Mouse (Mus musculus) intestine, embryonic 16.5 days (tissue): ENCODE data around the gene Zbp1. TPM values are rescaled to one million over a fixed set of nuclear protein-coding genes. Genes with fewer than 3 reads are reported as not detected.

Source experiments
- ATAC-seq: fragments of 200-750 bp; cut with Nextera tagmentation; 2 replicates; pipeline ENCODE4 v1.8.0; 2017; ENCODE audit warnings: moderate TSS enrichment, moderate library complexity
- H3K27ac ChIP-seq: fragments of 300-500 bp; sonication (generic); 2 replicates; pipeline ENCODE4 v1.5.1; 2014; ENCODE audit warnings: mild to moderate bottlenecking, low read length
- H3K27me3 ChIP-seq: fragments of 300-500 bp; sonication (generic); replicated peaks from 2 replicates; pipeline ENCODE4 v1.6.1; 2014; ENCODE audit warnings: low read length, control low read depth, mixed read lengths; ENCODE audit not compliant: control insufficient read depth, insufficient read depth
- H3K36me3 ChIP-seq: fragments of 300-500 bp; sonication (generic); 2 replicates; pipeline ENCODE4 v1.6.1; 2014; ENCODE audit warnings: low read length, control low read depth; ENCODE audit not compliant: control insufficient read depth, insufficient read depth
- H3K4me1 ChIP-seq: fragments of 300-500 bp; sonication (generic); 2 replicates; pipeline ENCODE4 v1.6.1; 2014; ENCODE audit warnings: low read length, control low read depth, mixed read lengths; ENCODE audit not compliant: control insufficient read depth, insufficient read depth
- H3K4me2 ChIP-seq: fragments of 300-500 bp; sonication (generic); 2 replicates; pipeline ENCODE4 v1.6.1; 2014; ENCODE audit warnings: low read depth, low read length, control low read depth
- H3K4me3 ChIP-seq: fragments of 300-500 bp; sonication (generic); 2 replicates; pipeline ENCODE4 v1.5.1; 2014; ENCODE audit warnings: mild to moderate bottlenecking, low read length
- H3K9ac ChIP-seq: fragments of 300-500 bp; sonication (generic); 2 replicates; pipeline ENCODE4 v1.6.1; 2014; ENCODE audit warnings: low read depth, low read length
- H3K9me3 ChIP-seq: fragments of 300-500 bp; sonication (generic); 2 replicates; pipeline ENCODE4 v1.6.1; 2016; ENCODE audit warnings: low read length, control low read depth; ENCODE audit not compliant: control insufficient read depth
- WGBS: fragments of 180-500 bp; shearing (Covaris S2); extraction: QIAGEN DNeasy Blood & Tissue Kit; methylation state at CpG from one replicate; pipeline ENCODE4 v1.1.7; 2014; 5-methylcytosine and 5-hydroxymethylcytosine counted together
- polyA plus RNA-seq: library from polyadenylated mRNA; unstranded; fragments of >200 nt; fragmentation: Nextera tagmentation; extraction: Ambion mirVana; gene quantifications from 2 replicates; pipeline ENCODE4 v1.2.1, GENCODE M21; 2015

Zbp1 gene
- polyA plus RNA-seq, 1 experiment from 2014 or later, result 0.65 TPM

GRCm38 (mm10) chr2:173177951-173178350, 40.8 kb downstream of the Zbp1 start:
- 80% methylated on average over 8 of the region's 8 CpGs for WGBS
- H3K9me3 ChIP-seq, result peaks cover 5% of the 10 kb centered on the region; the same call in 1 of the 2 replicates
- no peak overlapping the region for H3K4me2 ChIP-seq
- no peak overlapping the region for H3K9ac ChIP-seq
- H3K27ac ChIP-seq, result no peak overlapping the region
- no peak for ATAC-seq
- peaks cover 15% of the 10 kb centered on the region for H3K4me1 ChIP-seq
- H3K36me3 ChIP-seq, result no peaks in the 10 kb centered on the region
- H3K4me3 ChIP-seq, result no peak overlapping the region
- peaks cover 3% of the 10 kb centered on the region; the same call in 1 of the 2 replicates for H3K27me3 ChIP-seq

- Histone ChIP-seq H3K9me3 (peaks cover 5% of the 10 kb centered on the region; the same call in 1 of the 2 replicates), H3K4me1 (peaks cover 20% of the 10 kb centered on the region), H3K4me2 (no peak overlapping the region), H3K36me3 (no peaks in the 10 kb centered on the region), H3K9ac (no peak overlapping the region), H3K27ac (no peak overlapping the region), H3K4me3 (no peak overlapping the region), H3K27me3 (peaks cover 3% of the 10 kb centered on the region; the same call in 1 of the 2 replicates)
- WGBS, result 77% methylated on average over 5 of the region's 5 CpGs
- no peak for ATAC-seq
These were observed 41.2 kb downstream of the Zbp1 start for GRCm38 (mm10) chr2:173177481-173177880.

GRCm38 (mm10) chr2:173175703-173176102, 43.0 kb downstream of the Zbp1 start:
- Histone ChIP-seq H3K4me1 (peaks cover 36% of the 10 kb centered on the region), H3K27ac (no peak overlapping the region), H3K9ac (no peak overlapping the region), H3K9me3 (peaks cover 5% of the 10 kb centered on the region; the same call in 1 of the 2 replicates), H3K4me2 (no peak overlapping the region), H3K36me3 (no peaks in the 10 kb centered on the region), H3K4me3 (no peak overlapping the region), H3K27me3 (0 out of 2 replicates have a peak, but pooled peaks cover 3% of the 10 kb centered on the region)
- 90% methylated on average over 5 of the region's 5 CpGs for WGBS
- ATAC-seq, result no peak

- H3K4me1 ChIP-seq, result peaks cover 41% of the 10 kb centered on the region
- H3K9ac ChIP-seq, result no peak overlapping the region
- peak overlapping the region; percentile 85; the same call in 1 of the 2 replicates for H3K27ac ChIP-seq
- H3K4me2 ChIP-seq, result peak overlapping the region; percentile 51; the same call in 1 of the 2 replicates
- 0 out of 2 replicates have a peak, but pooled peaks cover 3% of the 10 kb centered on the region for H3K27me3 ChIP-seq
- 48% methylated on average over 1 of the region's 1 CpGs for WGBS
- ATAC-seq, result no peak
- no peaks in the 10 kb centered on the region for H3K36me3 ChIP-seq
- H3K4me3 ChIP-seq, result no peak overlapping the region
- H3K9me3 ChIP-seq, result peaks cover 5% of the 10 kb centered on the region; the same call in 1 of the 2 replicates
These were observed 44.2 kb downstream of the Zbp1 start for GRCm38 (mm10) chr2:173174569-173174968.

GRCm38 (mm10) chr2:173173521-173174511, 44.9 kb downstream of the Zbp1 start:
- Histone ChIP-seq H3K4me1 (peaks cover 41% of the 10 kb centered on the region), H3K27me3 (0 out of 2 replicates have a peak, but pooled peaks cover 3% of the 10 kb centered on the region), H3K9ac (peak overlapping the region; percentile 41; the same call in 1 of the 2 replicates), H3K9me3 (peaks cover 5% of the 10 kb centered on the region; the same call in 1 of the 2 replicates), H3K4me2 (peak overlapping the region; percentile 51), H3K36me3 (no peaks in the 10 kb centered on the region), H3K4me3 (peak overlapping the region; percentile 2; the same call in 1 of the 2 replicates), H3K27ac (peak overlapping the region; percentile 85)
- WGBS, result 13% methylated on average over 22 of the region's 22 CpGs
- peak; percentile 52 for ATAC-seq

- Histone ChIP-seq H3K4me1 (peaks cover 41% of the 10 kb centered on the region), H3K4me3 (no peak overlapping the region), H3K9ac (peak overlapping the region; percentile 9; the same call in 1 of the 2 replicates), H3K9me3 (peaks cover 5% of the 10 kb centered on the region; the same call in 1 of the 2 replicates), H3K27me3 (0 out of 2 replicates have a peak, but pooled peaks cover 3% of the 10 kb centered on the region), H3K4me2 (no peak overlapping the region; the same call in 1 of the 2 replicates), H3K36me3 (no peaks in the 10 kb centered on the region), H3K27ac (peak overlapping the region; percentile 85)
- 34% methylated on average over 2 of the region's 2 CpGs for WGBS
- no peak for ATAC-seq
These were observed 45.7 kb downstream of the Zbp1 start for GRCm38 (mm10) chr2:173173008-173173407.

GRCm38 (mm10) chr2:173172386-173172785, 46.3 kb downstream of the Zbp1 start:
- H3K4me3 ChIP-seq, result no peak overlapping the region
- H3K9ac ChIP-seq, result no peak overlapping the region
- H3K9me3 ChIP-seq, result peaks cover 5% of the 10 kb centered on the region; the same call in 1 of the 2 replicates
- 64% methylated on average over 1 of the region's 1 CpGs for WGBS
- ATAC-seq, result no peak
- no peaks in the 10 kb centered on the region for H3K36me3 ChIP-seq
- no peak overlapping the region; the same call in 1 of the 2 replicates for H3K27ac ChIP-seq
- peaks cover 38% of the 10 kb centered on the region for H3K4me1 ChIP-seq
- no peak overlapping the region for H3K4me2 ChIP-seq
- 0 out of 2 replicates have a peak, but pooled peaks cover 3% of the 10 kb centered on the region for H3K27me3 ChIP-seq

GRCm38 (mm10) chr2:173171956-173172355, 46.8 kb downstream of the Zbp1 start:
- H3K4me1 ChIP-seq, result peaks cover 38% of the 10 kb centered on the region
- peaks cover 5% of the 10 kb centered on the region; the same call in 1 of the 2 replicates for H3K9me3 ChIP-seq
- peak overlapping the region; percentile 56; the same call in 1 of the 2 replicates for H3K9ac ChIP-seq
- H3K27me3 ChIP-seq, result 0 out of 2 replicates have a peak, but pooled peaks cover under 1% of the 10 kb centered on the region
- H3K27ac ChIP-seq, result peak overlapping the region; percentile 3; the same call in 1 of the 2 replicates
- H3K4me2 ChIP-seq, result peak overlapping the region; percentile 50
- H3K36me3 ChIP-seq, result no peaks in the 10 kb centered on the region
- peak; percentile 3 for ATAC-seq
- WGBS, result 46% methylated on average over 5 of the region's 5 CpGs
- no peak overlapping the region for H3K4me3 ChIP-seq

GRCm38 (mm10) chr2:173171470-173171869, 47.3 kb downstream of the Zbp1 start:
- H3K4me3 ChIP-seq, result peak overlapping the region; percentile 30
- peaks cover 38% of the 10 kb centered on the region for H3K4me1 ChIP-seq
- no peaks in the 10 kb centered on the region for H3K27me3 ChIP-seq

More at GRCm38 (mm10) chr2:173171470-173171869, 47.3 kb downstream of the Zbp1 start:
- Histone ChIP-seq H3K27ac (peak overlapping the region; percentile 3), H3K9ac (peak overlapping the region; percentile 56), H3K4me2 (peak overlapping the region; percentile 50), H3K9me3 (peaks cover 5% of the 10 kb centered on the region; the same call in 1 of the 2 replicates), H3K36me3 (no peaks in the 10 kb centered on the region)
- WGBS, result under 1% methylated on average over 30 of the region's 30 CpGs
- peak; percentile 80 for ATAC-seq
